Mouse (Mus musculus): ENCODE measurements at regions not wholly inside any gene's neighbourhood (a gene's known extent, or its start where the extent isn't known, plus 50 kb on each side); places are given as distances from the start of the nearest gene placed in this dataset.

- Histone ChIP-seq H3K27me3 (no peaks in the 10 kb centered on the region), H3K4me3 (no peak overlapping the region), H3K36me3 (no peaks in the 10 kb centered on the region), H3K4me1 (no peaks in the 10 kb centered on the region), H3K27ac (replicated peaks) (no peak overlapping the region), H3K9ac (replicated peaks) (no peak overlapping the region), H3K4me2 (replicated peaks) (no peak overlapping the region), H3K9me3 (no peaks in the 10 kb centered on the region)
- WGBS: 90% methylated on average over 2 of the region's 2 CpGs
- ATAC-seq (replicated peaks): no peak
These were observed 981.1 kb downstream of the Slc22a22 start for GRCm38 (mm10) chr15:56496355-56496754.

GRCm38 (mm10) chr15:56485931-56486330 is 991.5 kb downstream of the Slc22a22 start:
- no peak overlapping the region for H3K4me3 ChIP-seq
- no peaks in the 10 kb centered on the region for H3K4me1 ChIP-seq
- H3K4me2 ChIP-seq (replicated peaks): no peak overlapping the region
- WGBS: 81% methylated on average over 3 of the region's 3 CpGs
- no peaks in the 10 kb centered on the region for H3K27me3 ChIP-seq
- no peaks in the 10 kb centered on the region for H3K9me3 ChIP-seq
- H3K36me3 ChIP-seq: no peaks in the 10 kb centered on the region
- no peak overlapping the region for H3K9ac ChIP-seq (replicated peaks)
- H3K27ac ChIP-seq (replicated peaks): no peak overlapping the region
- ATAC-seq (replicated peaks): no peak

- no peaks in the 10 kb centered on the region for H3K9me3 ChIP-seq
- no peaks in the 10 kb centered on the region for H3K4me1 ChIP-seq
- no peaks in the 10 kb centered on the region for H3K36me3 ChIP-seq
- H3K4me2 ChIP-seq (replicated peaks): no peak overlapping the region
- ATAC-seq (replicated peaks): no peak
- no peak overlapping the region for H3K9ac ChIP-seq (replicated peaks)
- no peaks in the 10 kb centered on the region for H3K27me3 ChIP-seq
- no peak overlapping the region for H3K4me3 ChIP-seq
- no peak overlapping the region for H3K27ac ChIP-seq (replicated peaks)
- 89% methylated on average over 3 of the region's 3 CpGs for WGBS
These were observed 992.7 kb downstream of the Slc22a22 start for GRCm38 (mm10) chr15:56484693-56485092.

DNA sequence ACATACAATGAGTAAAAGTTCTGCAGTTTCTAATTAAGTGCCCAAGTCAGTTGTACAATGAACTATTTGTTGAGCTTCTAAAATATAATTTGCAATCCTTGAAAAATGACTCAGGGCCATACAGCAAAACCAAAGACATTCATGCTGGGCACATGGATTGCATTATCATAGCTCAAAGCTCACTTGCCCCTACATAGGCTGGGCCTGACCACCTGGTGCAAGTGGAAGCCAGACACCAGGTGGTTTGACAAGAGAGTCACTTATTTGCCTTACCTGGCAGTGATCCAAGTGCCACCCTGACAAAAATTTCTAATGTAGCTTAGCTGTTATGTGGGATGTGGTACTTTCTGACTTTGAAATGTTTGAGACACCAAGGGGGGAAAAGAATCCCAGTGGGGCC is 997.7 kb downstream of the Slc22a22 start:
- Histone ChIP-seq H3K36me3 (no peaks in the 10 kb centered on the region), H3K4me3 (no peak overlapping the region), H3K27ac (replicated peaks) (no peak overlapping the region), H3K27me3 (no peaks in the 10 kb centered on the region), H3K9me3 (no peaks in the 10 kb centered on the region), H3K9ac (replicated peaks) (no peak overlapping the region), H3K4me2 (replicated peaks) (no peak overlapping the region), H3K4me1 (no peaks in the 10 kb centered on the region)
- no peak for ATAC-seq (replicated peaks)

DNA sequence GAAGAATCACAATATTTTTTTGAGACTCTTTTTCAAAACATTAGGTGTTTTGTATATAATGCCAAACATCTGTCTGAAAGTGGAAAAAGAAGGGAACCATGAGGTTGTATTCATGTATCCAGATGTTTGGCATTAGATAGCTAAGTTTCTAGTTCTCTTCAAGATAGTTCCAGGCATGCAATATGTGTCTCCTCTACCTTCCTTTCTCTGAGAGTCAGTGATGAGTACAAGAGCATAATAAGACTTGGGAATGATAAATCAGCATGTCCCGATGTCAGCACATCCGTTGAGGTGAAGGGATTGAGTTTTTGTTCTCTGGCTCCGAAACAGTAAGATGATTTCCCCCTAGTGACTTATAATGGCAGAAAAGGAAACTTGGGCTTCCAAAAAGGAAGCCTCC is 998.4 kb downstream of the Slc22a22 start:
- no peak overlapping the region for H3K4me2 ChIP-seq (replicated peaks)
- ATAC-seq (replicated peaks): no peak
- 87% methylated on average over 3 of the region's 3 CpGs for WGBS
- H3K36me3 ChIP-seq: no peaks in the 10 kb centered on the region
- H3K27ac ChIP-seq (replicated peaks): no peak overlapping the region
- no peak overlapping the region for H3K9ac ChIP-seq (replicated peaks)
- H3K4me1 ChIP-seq: no peaks in the 10 kb centered on the region
- no peaks in the 10 kb centered on the region for H3K9me3 ChIP-seq
- H3K27me3 ChIP-seq: no peaks in the 10 kb centered on the region
- no peak overlapping the region for H3K4me3 ChIP-seq

GRCm38 (mm10) chr15:56473679-56474078 is 1003.7 kb downstream of the Slc22a22 start:
- WGBS: 91% methylated on average over 1 of the region's 1 CpGs
- Histone ChIP-seq H3K4me3 (no peak overlapping the region), H3K36me3 (no peaks in the 10 kb centered on the region), H3K4me2 (replicated peaks) (no peak overlapping the region), H3K4me1 (no peaks in the 10 kb centered on the region), H3K27ac (replicated peaks) (no peak overlapping the region), H3K9ac (replicated peaks) (no peak overlapping the region), H3K9me3 (no peaks in the 10 kb centered on the region), H3K27me3 (no peaks in the 10 kb centered on the region)
- ATAC-seq (replicated peaks): no peak

DNA sequence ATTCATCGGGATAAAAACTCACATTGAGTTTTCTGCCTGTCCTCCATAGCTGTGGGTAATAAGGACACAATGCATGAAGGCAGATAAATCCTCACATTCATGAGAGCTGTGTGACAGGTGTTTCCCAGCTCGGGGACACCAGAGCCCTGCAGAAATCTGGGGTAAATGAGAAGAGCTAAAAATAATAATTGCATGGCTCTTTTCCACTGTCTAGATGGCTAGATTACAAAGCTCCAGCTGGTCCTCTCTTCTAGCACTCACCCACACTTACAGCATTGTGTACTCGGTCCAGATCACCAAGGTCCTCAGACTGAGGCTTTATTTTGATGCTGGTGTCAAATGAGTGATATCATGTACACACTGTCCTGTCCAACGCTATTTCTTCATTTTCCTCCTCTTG is 1025.5 kb downstream of the Slc22a22 start:
- no peak overlapping the region for H3K4me2 ChIP-seq (replicated peaks)
- H3K36me3 ChIP-seq: no peaks in the 10 kb centered on the region
- ATAC-seq (replicated peaks): no peak
- H3K4me3 ChIP-seq: no peak overlapping the region
- H3K27me3 ChIP-seq: no peaks in the 10 kb centered on the region
- no peak overlapping the region for H3K27ac ChIP-seq (replicated peaks)
- H3K9me3 ChIP-seq: no peaks in the 10 kb centered on the region
- H3K4me1 ChIP-seq: no peaks in the 10 kb centered on the region
- no peak overlapping the region for H3K9ac ChIP-seq (replicated peaks)
- WGBS: 83% methylated on average over 4 of the region's 4 CpGs

- Histone ChIP-seq H3K27ac (replicated peaks) (no peak overlapping the region), H3K9ac (replicated peaks) (no peak overlapping the region), H3K4me3 (no peak overlapping the region), H3K27me3 (no peaks in the 10 kb centered on the region), H3K4me2 (replicated peaks) (no peak overlapping the region), H3K4me1 (no peaks in the 10 kb centered on the region), H3K36me3 (no peaks in the 10 kb centered on the region), H3K9me3 (no peaks in the 10 kb centered on the region)
- ATAC-seq (replicated peaks): no peak
- 69% methylated on average over 10 of the region's 10 CpGs for WGBS
These were observed 1029.3 kb downstream of the Slc22a22 start for GRCm38 (mm10) chr15:56448015-56448645.

GRCm38 (mm10) chr15:56440171-56440570 is 1037.3 kb downstream of the Slc22a22 start:
- Histone ChIP-seq H3K27ac (replicated peaks) (no peak overlapping the region), H3K4me2 (replicated peaks) (no peak overlapping the region), H3K9me3 (no peaks in the 10 kb centered on the region), H3K9ac (replicated peaks) (no peak overlapping the region), H3K4me3 (no peak overlapping the region), H3K4me1 (no peaks in the 10 kb centered on the region), H3K36me3 (no peaks in the 10 kb centered on the region), H3K27me3 (no peaks in the 10 kb centered on the region)
- ATAC-seq (replicated peaks): no peak
- 86% methylated on average over 4 of the region's 4 CpGs for WGBS

DNA sequence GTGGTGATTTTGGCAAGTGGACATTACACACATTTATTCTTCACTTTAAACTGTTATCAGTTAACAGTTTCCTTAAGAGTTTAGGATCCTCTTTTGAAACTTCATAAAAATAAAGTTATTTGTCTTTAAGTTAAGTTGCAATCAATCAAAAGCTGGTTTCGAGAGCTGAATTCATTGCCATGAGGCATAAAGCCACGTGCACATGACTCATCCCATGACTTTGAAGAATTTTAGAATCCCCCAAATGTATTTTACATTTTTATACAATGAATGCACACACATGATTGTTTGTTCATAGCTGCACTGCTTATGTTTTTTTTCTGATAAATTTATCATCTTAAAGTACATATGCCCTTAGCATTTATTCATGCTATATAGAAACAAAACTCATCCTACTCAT is 1039.1 kb downstream of the Slc22a22 start:
- Histone ChIP-seq H3K27me3 (no peaks in the 10 kb centered on the region), H3K9ac (replicated peaks) (no peak overlapping the region), H3K4me2 (replicated peaks) (no peak overlapping the region), H3K4me3 (no peak overlapping the region), H3K36me3 (no peaks in the 10 kb centered on the region), H3K9me3 (no peaks in the 10 kb centered on the region), H3K27ac (replicated peaks) (no peak overlapping the region), H3K4me1 (no peaks in the 10 kb centered on the region)
- 81% methylated on average over 2 of the region's 2 CpGs for WGBS
- no peak for ATAC-seq (replicated peaks)

GRCm38 (mm10) chr15:56436131-56436530 is 1041.3 kb downstream of the Slc22a22 start:
- Histone ChIP-seq H3K27ac (replicated peaks) (no peak overlapping the region), H3K4me2 (replicated peaks) (no peak overlapping the region), H3K9ac (replicated peaks) (no peak overlapping the region), H3K36me3 (no peaks in the 10 kb centered on the region), H3K4me3 (no peak overlapping the region), H3K4me1 (no peaks in the 10 kb centered on the region), H3K27me3 (no peaks in the 10 kb centered on the region), H3K9me3 (no peaks in the 10 kb centered on the region)
- ATAC-seq (replicated peaks): no peak
- 76% methylated on average over 6 of the region's 6 CpGs for WGBS

DNA sequence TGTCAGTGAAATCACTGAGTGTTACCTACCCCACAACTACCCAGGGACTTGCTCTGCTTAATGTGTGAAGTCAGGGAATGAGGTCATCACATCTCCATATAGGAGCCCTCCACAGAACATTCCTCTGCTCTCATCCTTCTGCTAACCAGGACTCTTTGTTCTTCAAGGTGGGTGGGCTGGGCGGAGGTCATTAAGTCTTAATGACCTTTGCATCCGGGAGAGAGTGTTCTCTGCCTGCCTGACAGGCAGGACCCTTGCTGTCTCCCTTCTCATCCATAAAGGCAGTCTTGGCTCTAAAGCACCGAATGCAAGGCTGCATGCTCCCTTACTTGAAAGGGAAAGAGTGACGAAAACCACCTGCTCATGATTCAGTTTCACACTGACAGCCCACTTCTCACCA is 1051.4 kb downstream of the Slc22a22 start:
- Histone ChIP-seq H3K4me1 (no peaks in the 10 kb centered on the region), H3K4me2 (replicated peaks) (no peak overlapping the region), H3K27ac (replicated peaks) (no peak overlapping the region), H3K36me3 (no peaks in the 10 kb centered on the region), H3K9me3 (no peaks in the 10 kb centered on the region), H3K27me3 (no peaks in the 10 kb centered on the region), H3K4me3 (no peak overlapping the region), H3K9ac (replicated peaks) (no peak overlapping the region)
- no peak for ATAC-seq (replicated peaks)
- WGBS: 25% methylated on average over 4 of the region's 4 CpGs

GRCm38 (mm10) chr15:56420681-56421080 is 1056.7 kb downstream of the Slc22a22 start:
- ATAC-seq (replicated peaks): no peak
- 47% methylated on average over 1 of the region's 1 CpGs for WGBS

More at GRCm38 (mm10) chr15:56420681-56421080, 1056.7 kb downstream of the Slc22a22 start:
- no peaks in the 10 kb centered on the region for H3K9me3 ChIP-seq
- H3K4me2 ChIP-seq (replicated peaks): no peak overlapping the region
- H3K4me3 ChIP-seq: no peak overlapping the region
- H3K9ac ChIP-seq (replicated peaks): no peak overlapping the region
- no peaks in the 10 kb centered on the region for H3K36me3 ChIP-seq
- H3K27ac ChIP-seq (replicated peaks): no peak overlapping the region
- H3K4me1 ChIP-seq: no peaks in the 10 kb centered on the region
- H3K27me3 ChIP-seq: no peaks in the 10 kb centered on the region

Data from forebrain, embryonic 15.5 days (tissue).